Mouse (Mus musculus): ENCODE measurements at regions not wholly inside any gene's neighbourhood (a gene's known extent, or its start where the extent isn't known, plus 50 kb on each side); places are given as distances from the start of the nearest gene placed in this dataset.

- TF ChIP-seq CTCF (IDR thresholded peaks at IDR 0.05; ENCODE audit: borderline replicate concordance, insufficient read depth, low read depth, low read length), result no peak
- TF ChIP-seq POLR2A (IDR thresholded peaks at IDR 0.05; ENCODE audit: borderline replicate concordance, insufficient read depth, low read length), result no peak
Measured at GRCm38 (mm10) chr5:64479315-64479714, 323.2 kb downstream of the Tbc1d1 start.
